Mouse (Mus musculus) small intestine, adult 2 months (tissue): ENCODE measurements around the gene Olfr507.

ENCODE experiments used
- CTCF ChIP-seq: fragments of 200-500 bp; IDR thresholded peaks from 2 replicates; pipeline ENCODE4 v1.5.1; 2012; ENCODE audit warnings: low read depth, mild to moderate bottlenecking, control low read depth, inconsistent platforms, low read length, moderate library complexity, mixed read lengths; ENCODE audit not compliant: insufficient replicate concordance, insufficient read length; ENCODE audit errors: extremely low read depth
- POLR2A ChIP-seq: fragments of 200-500 bp; IDR thresholded peaks from 2 replicates; pipeline ENCODE4 v1.6.1; 2012; ENCODE audit warnings: low read depth, mild to moderate bottlenecking, control low read depth, inconsistent platforms, low read length, moderate library complexity

DNA sequence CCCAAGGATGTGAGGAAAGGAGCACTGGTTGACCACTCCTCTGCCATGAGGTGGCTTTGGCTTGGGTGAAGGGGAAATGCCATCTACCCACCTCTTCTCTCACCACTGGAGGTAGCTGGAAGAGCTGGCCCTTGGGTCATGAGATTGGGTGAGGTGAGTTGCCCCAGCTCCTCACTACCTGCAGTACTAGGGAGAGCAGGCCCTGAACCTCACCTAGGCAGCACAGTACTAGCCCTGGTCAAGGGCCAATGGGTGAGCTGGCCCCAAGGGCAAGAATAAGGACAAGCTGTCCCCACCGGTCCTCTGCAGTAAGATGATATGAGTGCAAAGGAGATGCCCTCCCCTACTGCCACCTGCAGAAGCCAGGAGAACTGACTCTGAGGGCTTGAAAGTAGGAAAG lies 31.8 kb upstream of the Olfr507 start:
- TF ChIP-seq CTCF (no peak), POLR2A (no peak)
